Mouse (Mus musculus): ENCODE measurements around the gene Scgb2b11. TPM values are rescaled to one million over a fixed set of nuclear protein-coding genes. Genes with fewer than 3 reads are reported as not detected.
"Not testable (repeated sequence)": the region's sequence is repeated elsewhere in the genome, so short reads cannot be mapped to it uniquely, and the experiment has no call there.

Gene Scgb2b11
- not detected for total RNA-seq (2021)
- long read RNA-seq, experiment 1: 0 reads
- long read RNA-seq, experiment 2: 0 reads

DNA sequence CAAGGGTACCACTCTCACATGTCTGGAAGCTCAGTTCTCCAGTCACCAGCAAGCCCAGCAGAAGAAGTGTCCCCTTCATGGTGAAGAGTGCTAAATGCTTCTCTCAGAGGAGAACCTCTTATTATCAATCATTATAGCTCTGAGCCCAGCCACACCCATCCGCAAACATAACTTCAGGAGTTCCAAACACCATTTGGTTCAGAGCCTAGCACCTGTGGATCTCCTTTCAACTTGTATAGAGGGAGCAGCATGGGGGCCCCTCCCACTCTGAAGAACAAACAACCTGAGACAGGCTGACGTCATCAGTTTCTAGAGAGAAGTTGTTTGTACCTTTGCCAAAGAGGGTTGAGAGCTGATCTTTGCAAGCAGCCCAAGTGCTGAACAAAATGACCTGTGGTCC lies at the start of gene Scgb2b11:
Gene Scgb2b11 (minus strand): TSS at position 101 of the 400 bp plus-strand sequence.
- intact Hi-C loops (cut with DNase I); DNase-seq (ENCODE audit: low spot score in 2 of 2): not testable (repeated sequence)

DNA sequence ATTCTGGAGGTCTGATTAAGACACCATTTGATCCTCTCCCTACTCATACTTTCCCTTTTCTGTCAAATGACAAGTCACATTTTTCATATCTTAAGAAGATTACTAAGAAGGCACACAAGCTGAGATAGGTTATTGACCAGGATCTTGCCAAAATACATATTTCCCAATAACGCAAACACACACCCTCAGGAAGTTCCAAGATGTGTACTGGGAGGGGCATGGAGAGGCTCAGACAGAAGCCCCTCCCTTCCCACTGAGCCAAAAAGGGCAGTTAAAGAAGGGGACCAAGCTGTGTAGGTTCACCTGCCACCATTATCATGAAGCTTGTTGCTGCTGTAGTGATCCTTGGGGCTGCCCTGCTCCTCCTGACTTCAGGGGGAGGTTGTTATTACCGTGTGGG lies 11.6 kb upstream of the Scgb2b11 start, which contains the start of gene Scgb1b11:
Gene Scgb1b11 (plus strand): TSS at position 301 of the 400 bp plus-strand sequence.
- intact Hi-C loops (cut with DNase I); DNase-seq (ENCODE audit: low spot score in 2 of 2): not testable (repeated sequence)

Other genes with a start within 250 kb of the Scgb2b11 start
- gene Scgb1b10, start 110.3 kb downstream of the Scgb2b11 start, total RNA-seq (2021): not detected
- gene Scgb1b11, start 11.7 kb upstream of the Scgb2b11 start, total RNA-seq (2021): not detected
- gene Scgb2b12, start 116.1 kb upstream of the Scgb2b11 start, total RNA-seq (2021): not detected
- gene Scgb1b12, start 123.0 kb upstream of the Scgb2b11 start, total RNA-seq (2021): not detected
- gene Scgb1b29, start 230.4 kb upstream of the Scgb2b11 start, total RNA-seq (2021): not detected

Measured in left cerebral cortex, postnatal 14 days (tissue).